Mouse (Mus musculus) heart, embryonic 12.5 days (tissue): ENCODE measurements around the gene Gpx3. TPM values are rescaled to one million over a fixed set of nuclear protein-coding genes. Genes with fewer than 3 reads are reported as not detected.

ENCODE experiments used
- ATAC-seq: fragments of 200-750 bp; cut with Nextera tagmentation; 2 replicates; pipeline ENCODE4 v1.8.0; 2017; ENCODE audit warnings: moderate TSS enrichment, moderate library complexity; ENCODE audit not compliant: insufficient number of reproducible peaks, low FRiP score
- H3K27ac ChIP-seq: fragments of 300-500 bp; sonication (generic); 2 replicates; pipeline ENCODE4 v1.5.1; 2016; ENCODE audit warnings: mild to moderate bottlenecking, moderate library complexity; ENCODE audit not compliant: poor library complexity, severe bottlenecking
- H3K27me3 ChIP-seq: fragments of 300-500 bp; sonication (generic); replicated peaks from 2 replicates; pipeline ENCODE4 v1.6.1; 2016; ENCODE audit warnings: mild to moderate bottlenecking, moderate library complexity
- H3K36me3 ChIP-seq: fragments of 300-500 bp; sonication (generic); 2 replicates; pipeline ENCODE4 v1.6.1; 2016; ENCODE audit warnings: mild to moderate bottlenecking, moderate library complexity
- H3K4me1 ChIP-seq: fragments of 300-500 bp; sonication (generic); replicated peaks from 2 replicates; pipeline ENCODE4 v1.6.1; 2016; ENCODE audit warnings: mild to moderate bottlenecking
- H3K4me2 ChIP-seq: fragments of 300-500 bp; sonication (generic); 2 replicates; pipeline ENCODE4 v1.6.1; 2016; ENCODE audit warnings: mild to moderate bottlenecking, moderate library complexity
- H3K4me3 ChIP-seq: fragments of 300-500 bp; sonication (generic); 2 replicates; pipeline ENCODE4 v1.5.1; 2016; ENCODE audit warnings: mild to moderate bottlenecking
- H3K9ac ChIP-seq: fragments of 300-500 bp; sonication (generic); 2 replicates; pipeline ENCODE4 v1.6.1; 2016; ENCODE audit warnings: mild to moderate bottlenecking, moderate library complexity
- H3K9me3 ChIP-seq: fragments of 300-500 bp; sonication (generic); replicated peaks from 2 replicates; pipeline ENCODE4 v1.6.1; 2016; ENCODE audit warnings: mild to moderate bottlenecking, moderate library complexity
- WGBS: fragments of 180-500 bp; shearing (Covaris S2); methylation state at CpG from one replicate; pipeline ENCODE4 v1.1.7; 2016; 5-methylcytosine and 5-hydroxymethylcytosine counted together
- polyA plus RNA-seq: library from polyadenylated mRNA; unstranded; fragments of >200 nt; fragmentation: Nextera tagmentation; extraction: Ambion mirVana; gene quantifications from 2 replicates; pipeline ENCODE4 v1.2.1, GENCODE M21; 2016

Gene Gpx3
- polyA plus RNA-seq, 1 experiment from 2014 or later = 1,433 TPM

GRCm38 (mm10) chr11:54929290-54929689 lies 27.0 kb downstream of the Gpx3 start:
- Histone ChIP-seq H3K36me3 (peaks cover 82% of the 10 kb centered on the region), H3K4me3 (no peak overlapping the region), H3K27ac (no peak overlapping the region), H3K9me3 (no peaks in the 10 kb centered on the region), H3K4me1 (peaks cover 23% of the 10 kb centered on the region), H3K4me2 (no peak overlapping the region), H3K27me3 (no peaks in the 10 kb centered on the region), H3K9ac (no peak overlapping the region)
- no peak for ATAC-seq
- 85% methylated on average over 6 of the region's 6 CpGs for WGBS

GRCm38 (mm10) chr11:54929744-54930143 lies 27.5 kb downstream of the Gpx3 start:
- H3K27ac ChIP-seq = no peak overlapping the region
- H3K4me1 ChIP-seq = peaks cover 23% of the 10 kb centered on the region
- H3K9me3 ChIP-seq = no peaks in the 10 kb centered on the region
- H3K36me3 ChIP-seq = peaks cover 80% of the 10 kb centered on the region
- no peak overlapping the region for H3K9ac ChIP-seq
- 83% methylated on average over 8 of the region's 8 CpGs for WGBS
- no peak overlapping the region for H3K4me2 ChIP-seq
- ATAC-seq = no peak
- H3K4me3 ChIP-seq = no peak overlapping the region
- H3K27me3 ChIP-seq = no peaks in the 10 kb centered on the region

- H3K36me3 ChIP-seq = peaks cover 74% of the 10 kb centered on the region
- no peak overlapping the region for H3K9ac ChIP-seq
- ATAC-seq = no peak
Measured at GRCm38 (mm10) chr11:54930318-54930979, 28.2 kb downstream of the Gpx3 start.

GRCm38 (mm10) chr11:54931405-54932093 lies 29.3 kb downstream of the Gpx3 start:
- no peak for ATAC-seq
- WGBS = 59% methylated on average over 5 of the region's 5 CpGs
- Histone ChIP-seq H3K9ac (no peak overlapping the region), H3K27me3 (no peaks in the 10 kb centered on the region), H3K27ac (no peak overlapping the region), H3K4me2 (no peak overlapping the region), H3K4me1 (peaks cover 33% of the 10 kb centered on the region), H3K9me3 (no peaks in the 10 kb centered on the region), H3K4me3 (no peak overlapping the region), H3K36me3 (peaks cover 70% of the 10 kb centered on the region)

More at GRCm38 (mm10) chr11:54930318-54930979, 28.2 kb downstream of the Gpx3 start:
- Histone ChIP-seq H3K27ac (no peak overlapping the region), H3K4me3 (no peak overlapping the region), H3K4me2 (no peak overlapping the region), H3K27me3 (no peaks in the 10 kb centered on the region), H3K4me1 (peaks cover 24% of the 10 kb centered on the region), H3K9me3 (no peaks in the 10 kb centered on the region)
- 57% methylated on average over 7 of the region's 7 CpGs for WGBS

GRCm38 (mm10) chr11:54932540-54932939 lies 30.3 kb downstream of the Gpx3 start:
- no peaks in the 10 kb centered on the region for H3K27me3 ChIP-seq
- ATAC-seq = no peak
- H3K4me3 ChIP-seq = no peak overlapping the region
- 91% methylated on average over 6 of the region's 6 CpGs for WGBS
- H3K9me3 ChIP-seq = no peaks in the 10 kb centered on the region
- H3K4me1 ChIP-seq = peaks cover 29% of the 10 kb centered on the region
- H3K27ac ChIP-seq = no peak overlapping the region
- H3K9ac ChIP-seq = no peak overlapping the region
- peaks cover 75% of the 10 kb centered on the region for H3K36me3 ChIP-seq
- H3K4me2 ChIP-seq = no peak overlapping the region

- no peak overlapping the region for H3K4me2 ChIP-seq
- no peak overlapping the region for H3K27ac ChIP-seq
- no peak overlapping the region for H3K4me3 ChIP-seq
- peaks cover 26% of the 10 kb centered on the region for H3K4me1 ChIP-seq
- ATAC-seq = no peak
- 90% methylated on average over 7 of the region's 7 CpGs for WGBS
- H3K9ac ChIP-seq = no peak overlapping the region
- no peaks in the 10 kb centered on the region for H3K9me3 ChIP-seq
- H3K27me3 ChIP-seq = no peaks in the 10 kb centered on the region
- H3K36me3 ChIP-seq = peaks cover 76% of the 10 kb centered on the region
Measured at GRCm38 (mm10) chr11:54934198-54934597, 31.9 kb downstream of the Gpx3 start.

DNA sequence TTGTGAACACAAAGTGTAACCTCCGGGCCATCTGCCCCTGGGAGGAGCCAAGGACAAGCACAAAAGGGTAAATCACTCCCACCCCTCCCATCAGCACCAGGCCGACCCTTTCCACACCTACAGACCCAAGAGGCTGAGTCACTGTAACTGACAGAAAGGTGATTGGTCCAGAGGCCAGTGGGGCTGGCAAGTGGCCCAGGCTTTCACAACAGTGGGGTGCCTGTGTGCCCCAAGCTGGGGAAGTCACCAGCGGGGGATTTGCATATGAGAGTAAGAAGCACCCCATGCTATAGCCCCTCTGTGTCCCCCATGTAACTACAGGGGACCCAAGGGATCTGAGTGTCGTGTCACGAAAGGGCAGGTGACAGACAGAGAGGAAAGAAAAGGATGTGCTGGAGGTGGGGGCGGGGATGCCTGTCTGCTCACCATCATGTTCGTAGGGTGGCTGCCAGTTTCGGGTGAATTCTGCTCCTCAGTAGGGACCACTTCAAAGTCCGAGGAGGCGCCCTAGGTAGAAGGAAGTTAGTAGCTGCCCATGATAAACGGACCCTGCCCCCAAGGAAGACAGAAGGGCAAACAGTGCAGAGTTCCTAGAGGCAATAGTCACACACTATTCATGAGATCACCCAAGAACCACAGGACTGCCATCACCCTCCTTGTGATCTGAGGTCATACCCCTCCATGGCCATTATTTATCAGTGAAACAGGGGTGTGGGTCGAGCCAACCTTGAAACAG lies 34.0 kb downstream of the Gpx3 start:
- no peak overlapping the region for H3K4me3 ChIP-seq
- H3K4me1 ChIP-seq = peaks cover 35% of the 10 kb centered on the region
- H3K9me3 ChIP-seq = no peaks in the 10 kb centered on the region
- H3K27me3 ChIP-seq = no peaks in the 10 kb centered on the region
- peaks cover 66% of the 10 kb centered on the region for H3K36me3 ChIP-seq
- ATAC-seq = no peak
- peak overlapping the region; percentile 25; the same call in 1 of the 2 replicates for H3K27ac ChIP-seq
- WGBS = 29% methylated on average over 12 of the region's 12 CpGs
- H3K9ac ChIP-seq = peak overlapping the region; percentile 18; the same call in 1 of the 2 replicates
- H3K4me2 ChIP-seq = peak overlapping the region; percentile 4; the same call in 1 of the 2 replicates

- H3K4me1 ChIP-seq = peaks cover 35% of the 10 kb centered on the region
Measured at GRCm38 (mm10) chr11:54936771-54937140, 34.5 kb downstream of the Gpx3 start.

GRCm38 (mm10) chr11:54939501-54939900 lies 37.2 kb downstream of the Gpx3 start:
- no peak overlapping the region for H3K4me3 ChIP-seq
- no peak overlapping the region for H3K9ac ChIP-seq
- H3K4me1 ChIP-seq = peaks cover 46% of the 10 kb centered on the region
- 76% methylated on average over 8 of the region's 8 CpGs for WGBS
- peaks cover 37% of the 10 kb centered on the region for H3K36me3 ChIP-seq
- no peaks in the 10 kb centered on the region for H3K9me3 ChIP-seq
- no peak for ATAC-seq
- no peak overlapping the region for H3K4me2 ChIP-seq
- no peak overlapping the region for H3K27ac ChIP-seq
- H3K27me3 ChIP-seq = no peaks in the 10 kb centered on the region

More at GRCm38 (mm10) chr11:54936771-54937140, 34.5 kb downstream of the Gpx3 start:
- peaks cover 61% of the 10 kb centered on the region for H3K36me3 ChIP-seq
- H3K9me3 ChIP-seq = no peaks in the 10 kb centered on the region
- 68% methylated on average over 3 of the region's 3 CpGs for WGBS
- no peak overlapping the region for H3K4me3 ChIP-seq
- H3K4me2 ChIP-seq = no peak overlapping the region
- H3K27ac ChIP-seq = no peak overlapping the region
- H3K27me3 ChIP-seq = no peaks in the 10 kb centered on the region
- no peak for ATAC-seq
- no peak overlapping the region for H3K9ac ChIP-seq

GRCm38 (mm10) chr11:54940056-54940455 lies 37.8 kb downstream of the Gpx3 start:
- WGBS = 67% methylated on average over 7 of the region's 7 CpGs

GRCm38 (mm10) chr11:54944702-54945101 lies 42.4 kb downstream of the Gpx3 start:
- no peak overlapping the region for H3K4me3 ChIP-seq
- ATAC-seq = no peak
- WGBS = 82% methylated on average over 3 of the region's 3 CpGs
- H3K9ac ChIP-seq = no peak overlapping the region
- H3K9me3 ChIP-seq = no peaks in the 10 kb centered on the region
- H3K4me2 ChIP-seq = no peak overlapping the region
- peaks cover 10% of the 10 kb centered on the region for H3K36me3 ChIP-seq
- H3K27ac ChIP-seq = no peak overlapping the region
- H3K4me1 ChIP-seq = peaks cover 29% of the 10 kb centered on the region
- no peaks in the 10 kb centered on the region for H3K27me3 ChIP-seq

More at GRCm38 (mm10) chr11:54940056-54940455, 37.8 kb downstream of the Gpx3 start:
- Histone ChIP-seq H3K27ac (no peak overlapping the region), H3K27me3 (no peaks in the 10 kb centered on the region), H3K9me3 (no peaks in the 10 kb centered on the region), H3K4me3 (no peak overlapping the region), H3K4me1 (peaks cover 46% of the 10 kb centered on the region), H3K4me2 (no peak overlapping the region), H3K9ac (peak overlapping the region; percentile 42; the same call in 1 of the 2 replicates), H3K36me3 (peaks cover 37% of the 10 kb centered on the region)
- no peak for ATAC-seq
